Mouse (Mus musculus): ENCODE measurements around the gene Ccdc63.

- TF ChIP-seq POLR2A (IDR thresholded peaks at IDR 0.05; ENCODE audit: borderline replicate concordance, control insufficient read depth, low read depth, low read length) (no peak), CTCF (IDR thresholded peaks at IDR 0.05; ENCODE audit: control insufficient read depth, insufficient read depth, low read length) (no peak)
These were observed 69.4 kb downstream of the Ccdc63 start for GRCm38 (mm10) chr5:122070963-122071800.
